Mouse (Mus musculus) limb, embryonic 14.5 days (tissue): ENCODE results near the gene Gm9837. TPM values are rescaled to one million over a fixed set of nuclear protein-coding genes. Genes with fewer than 3 reads are reported as not detected.

Experiments used
- ATAC-seq: fragments of 200-750 bp; cut with Nextera tagmentation; 2 replicates; pipeline ENCODE4 v1.8.0; 2017; ENCODE audit warnings: low read depth, moderate number of reproducible peaks, moderate TSS enrichment; ENCODE audit not compliant: low FRiP score
- DNase-seq: peaks from one replicate; pipeline ENCODE4 v3.0.0-alpha.2; 2015; ENCODE audit warnings: low spot score
- H3K27ac ChIP-seq: fragments of 300-500 bp; sonication (generic); replicated peaks from 2 replicates; pipeline ENCODE4 v1.5.1; 2014; ENCODE audit warnings: low read depth, mild to moderate bottlenecking, low read length, moderate library complexity, mixed read lengths
- H3K27me3 ChIP-seq: fragments of 300-500 bp; sonication (generic); 2 replicates; pipeline ENCODE4 v1.6.1; 2014; ENCODE audit warnings: low read length, mixed read lengths; ENCODE audit not compliant: control insufficient read depth, insufficient read depth
- H3K36me3 ChIP-seq: fragments of 300-500 bp; sonication (generic); 2 replicates; pipeline ENCODE4 v1.6.1; 2014; ENCODE audit warnings: mild to moderate bottlenecking, low read length, moderate library complexity, mixed read lengths; ENCODE audit not compliant: control insufficient read depth, insufficient read depth
- H3K4me1 ChIP-seq: fragments of 300-500 bp; sonication (generic); 2 replicates; pipeline ENCODE4 v1.6.1; 2014; ENCODE audit warnings: antibody characterized with exemption, low read length, mixed read lengths; ENCODE audit not compliant: control insufficient read depth, insufficient read depth
- H3K4me2 ChIP-seq: fragments of 300-500 bp; sonication (generic); replicated peaks from 2 replicates; pipeline ENCODE4 v1.6.1; 2014; ENCODE audit warnings: low read depth, mild to moderate bottlenecking, low read length, moderate library complexity; ENCODE audit not compliant: severe bottlenecking
- H3K4me3 ChIP-seq: fragments of 300-500 bp; sonication (generic); replicated peaks from 2 replicates; pipeline ENCODE4 v1.5.1; 2014; ENCODE audit warnings: low read length
- H3K9ac ChIP-seq: fragments of 300-500 bp; sonication (generic); 2 replicates; pipeline ENCODE4 v1.6.1; 2014; ENCODE audit warnings: mild to moderate bottlenecking, low read depth, low read length, moderate library complexity; ENCODE audit not compliant: severe bottlenecking
- H3K9me3 ChIP-seq: fragments of 300-500 bp; sonication (generic); 2 replicates; pipeline ENCODE4 v1.6.1; 2016; ENCODE audit warnings: low read length; ENCODE audit not compliant: control insufficient read depth
- POLR2A ChIP-seq: fragments of 200-500 bp; IDR thresholded peaks from 2 replicates; pipeline ENCODE4 v1.8.0; 2012; ENCODE audit warnings: inconsistent platforms, mild to moderate bottlenecking, moderate library complexity, borderline replicate concordance; ENCODE audit not compliant: insufficient read depth, insufficient read length; ENCODE audit errors: extremely low read depth
- WGBS: fragments of 180-500 bp; shearing (Covaris S2); extraction: QIAGEN DNeasy Blood & Tissue Kit; methylation state at CpG from one replicate; pipeline ENCODE4 v1.1.7; 2014; 5-methylcytosine and 5-hydroxymethylcytosine counted together
- polyA plus RNA-seq, 2 experiments: library from polyadenylated mRNA; depleted of rRNA in 1 of 2; stranded (reverse) in 1 of 2; unstranded in 1 of 2; fragments of >200 nt; fragmentation: Nextera tagmentation in 1 of 2; extraction: Ambion mirVana in 1 of 2; gene quantifications; 2 replicates each; pipeline versions ENCODE4 v1.2.1 to v1.2.3; 2012 to 2014

The Gm9837 gene
- polyA plus RNA-seq, 2 experiments, result not detected

- peak within 1 kb of the TSS; percentile 38; the same call in 1 of the 2 replicates for H3K9ac ChIP-seq
- DNase-seq, result no peak
- peaks cover 54% of the 10 kb centered on the region for H3K27me3 ChIP-seq
Measured at GRCm38 (mm10) chr11:53479783-53480301, 9.6 kb upstream of the Gm9837 start, which contains the start of the genes Gm9945 and Sowaha. Gene Gm9945, plus strand, starts transcription at chr11:53480166. Gene Sowaha, minus strand, starts transcription at chr11:53480274.

GRCm38 (mm10) chr11:53479171-53479782, 9.0 kb upstream of the Gm9837 start:
- under 1% methylated on average over 38 of the region's 62 CpGs for WGBS
- H3K4me2 ChIP-seq, result peak overlapping the region; percentile 78
- H3K27me3 ChIP-seq, result peaks cover 56% of the 10 kb centered on the region
- H3K9me3 ChIP-seq, result no peaks in the 10 kb centered on the region
- peaks cover 13% of the 10 kb centered on the region for H3K4me1 ChIP-seq
- DNase-seq, result no peak
- H3K9ac ChIP-seq, result peak overlapping the region; percentile 38; the same call in 1 of the 2 replicates
- peak overlapping the region; percentile 44 for H3K4me3 ChIP-seq
- no peak for ATAC-seq
- no peak for TF ChIP-seq POLR2A
- no peak overlapping the region for H3K27ac ChIP-seq
- no peaks in the 10 kb centered on the region for H3K36me3 ChIP-seq

More at GRCm38 (mm10) chr11:53479783-53480301, 9.6 kb upstream of the Gm9837 start, which contains the start of the genes Gm9945 and Sowaha:
- no peak for ATAC-seq
- Histone ChIP-seq H3K4me2 (peak within 1 kb of the TSS; percentile 78), H3K4me1 (peaks cover 13% of the 10 kb centered on the region), H3K27ac (no peak within 1 kb of the TSS), H3K36me3 (no peaks in the 10 kb centered on the region), H3K4me3 (peak within 1 kb of the TSS; percentile 44), H3K9me3 (no peaks in the 10 kb centered on the region)
- 2% methylated on average over 33 of the region's 40 CpGs for WGBS
- no peak for TF ChIP-seq POLR2A

- no peak for TF ChIP-seq POLR2A
- ATAC-seq, result no peak
Measured at GRCm38 (mm10) chr11:53478383-53479170, 8.3 kb upstream of the Gm9837 start.

GRCm38 (mm10) chr11:53477833-53478232, 7.6 kb upstream of the Gm9837 start:
- H3K4me3 ChIP-seq, result no peak overlapping the region
- H3K9me3 ChIP-seq, result no peaks in the 10 kb centered on the region
- H3K27ac ChIP-seq, result no peak overlapping the region
- TF ChIP-seq POLR2A, result no peak
- no peaks in the 10 kb centered on the region for H3K36me3 ChIP-seq
- no peak for ATAC-seq
- DNase-seq, result no peak
- H3K4me2 ChIP-seq, result no peak overlapping the region
- peaks cover 13% of the 10 kb centered on the region for H3K4me1 ChIP-seq
- 15% methylated on average over 7 of the region's 7 CpGs for WGBS
- H3K27me3 ChIP-seq, result peaks cover 56% of the 10 kb centered on the region
- no peak overlapping the region for H3K9ac ChIP-seq

More at GRCm38 (mm10) chr11:53478383-53479170, 8.3 kb upstream of the Gm9837 start:
- H3K4me1 ChIP-seq, result peaks cover 13% of the 10 kb centered on the region
- peak overlapping the region; percentile 44 for H3K4me3 ChIP-seq
- no peaks in the 10 kb centered on the region for H3K36me3 ChIP-seq
- no peak overlapping the region for H3K27ac ChIP-seq
- H3K9ac ChIP-seq, result peak overlapping the region; percentile 38; the same call in 1 of the 2 replicates
- 7% methylated on average over 67 of the region's 79 CpGs for WGBS
- no peak for DNase-seq
- peaks cover 56% of the 10 kb centered on the region for H3K27me3 ChIP-seq
- H3K4me2 ChIP-seq, result peak overlapping the region; percentile 78
- H3K9me3 ChIP-seq, result no peaks in the 10 kb centered on the region

GRCm38 (mm10) chr11:53475620-53476019, 5.3 kb upstream of the Gm9837 start:
- no peak for TF ChIP-seq POLR2A
- no peak for ATAC-seq
- H3K4me1 ChIP-seq, result peaks cover 13% of the 10 kb centered on the region
- H3K36me3 ChIP-seq, result no peaks in the 10 kb centered on the region
- peaks cover 53% of the 10 kb centered on the region for H3K27me3 ChIP-seq
- no peak for DNase-seq
- 30% methylated on average over 8 of the region's 8 CpGs for WGBS
- no peak overlapping the region for H3K4me3 ChIP-seq
- H3K27ac ChIP-seq, result no peak overlapping the region
- H3K9me3 ChIP-seq, result no peaks in the 10 kb centered on the region
- H3K9ac ChIP-seq, result no peak overlapping the region
- no peak overlapping the region for H3K4me2 ChIP-seq
